Mouse (Mus musculus): ENCODE measurements around the gene Dyrk1b. TPM values are rescaled to one million over a fixed set of nuclear protein-coding genes. Genes with fewer than 3 reads are reported as not detected.

The Dyrk1b gene
- total and polyA plus RNA-seq, 3 experiments, result 0.26 to 0.51 (median 0.47) TPM

GRCm38 (mm10) chr7:28148263-28148662 is 31.0 kb upstream of the Dyrk1b start:
- Histone ChIP-seq H3K36me3 (replicated peaks in 1 of 2; ENCODE audit: control insufficient read depth in 1 of 2, insufficient read depth in 1 of 2, low read length in 1 of 2) (no peaks in the 10 kb centered on the region), H3K9me3 (replicated peaks; ENCODE audit: low read length) (peaks cover 19% of the 10 kb centered on the region), H3K27ac (ENCODE audit: insufficient read depth, low read depth) (no peak overlapping the region), H3K4me1 (ENCODE audit: control insufficient read depth in 1 of 2, insufficient read depth in 2 of 2) (no peaks in the 10 kb centered on the region), H3K79me2 (replicated peaks; ENCODE audit: control insufficient read depth, extremely low read depth, insufficient read depth, poor library complexity, severe bottlenecking) (no peaks in the 10 kb centered on the region), H3K4me2 (ENCODE audit: insufficient read depth, low read depth, poor library complexity, severe bottlenecking) (no peak overlapping the region), H3K27me3 (replicated peaks) (peaks cover 75% of the 10 kb centered on the region), H3K9ac (ENCODE audit: insufficient read depth, low read depth) (no peak overlapping the region), H3K4me3 (replicated peaks in 1 of 3; ENCODE audit: low read depth in 2 of 3, low read length in 2 of 3, poor library complexity in 1 of 3) (no peak overlapping the region)
- in situ Hi-C loops (cut with MboI; ENCODE audit: low pct_ligation_motif_present, low pct_unique_long_range_greater_than_20kb, low sequenced_read_pairs) (loop anchor here (10.0 kb wide), 1 partner anchor 67 kb away; no protein-coding TSS in a partner anchor), dilution Hi-C loops (cut with MboI; ENCODE audit: extremely low pct_ligation_motif_present, extremely low pct_unique_long_range_greater_than_20kb, low sequenced_read_pairs) (no loop called here)
- no peak for TF ChIP-seq ETS1 (conservative IDR thresholded peaks at IDR 0.05; ENCODE audit: low read depth, low read length)
- TF ChIP-seq USF2 (conservative IDR thresholded peaks at IDR 0.05; ENCODE audit: low read depth, low read length), result no peak
- TF ChIP-seq CTCF (conservative IDR thresholded peaks at IDR 0.05 in 1 of 2, IDR thresholded peaks at IDR 0.05 in 1 of 2; ENCODE audit: low read depth in 2 of 2, low read length in 2 of 2), result peak; percentile 87 to 88
- TF ChIP-seq ELF1 (IDR thresholded peaks at IDR 0.05; ENCODE audit: low read depth, low read length), result no peak
- TF ChIP-seq E2F4 (IDR thresholded peaks at IDR 0.05; ENCODE audit: insufficient replicate concordance, low read depth, low read length), result no peak
- TF ChIP-seq TBP (conservative IDR thresholded peaks at IDR 0.05; ENCODE audit: low read depth, low read length), result no peak
- TF ChIP-seq IRF4 (IDR thresholded peaks at IDR 0.05; ENCODE audit: low read depth, low read length), result no peak
- no peak for TF ChIP-seq MAX (IDR thresholded peaks at IDR 0.05; ENCODE audit: low read length)
- no peak for TF ChIP-seq BHLHE40 (IDR thresholded peaks at IDR 0.05; ENCODE audit: low read depth, low read length)
- TF ChIP-seq MAZ (IDR thresholded peaks at IDR 0.05; ENCODE audit: low read depth, low read length), result no peak
- peak; percentile 52 for TF ChIP-seq RAD21 (IDR thresholded peaks at IDR 0.05; ENCODE audit: low read depth, low read length)
- no peak for TF ChIP-seq POLR2AphosphoS2 (IDR thresholded peaks at IDR 0.05; ENCODE audit: low read depth, low read length)
- peak; percentile 84 for TF ChIP-seq SMC3 (IDR thresholded peaks at IDR 0.05; ENCODE audit: low read depth, low read length)
- 0 out of 2 replicates have a peak, but pooled peaks have one; percentile 11 for TF ChIP-seq MAFK (IDR thresholded peaks at IDR 0.05; ENCODE audit: insufficient replicate concordance, low read length)
- no peak for TF ChIP-seq SIN3A (IDR thresholded peaks at IDR 0.05; ENCODE audit: low read length)
- no peak for TF ChIP-seq ZKSCAN1 (IDR thresholded peaks at IDR 0.05; ENCODE audit: borderline replicate concordance, low read depth, low read length)
- no peak for TF ChIP-seq EP300 (IDR thresholded peaks at IDR 0.05; ENCODE audit: low read length)
- no peak for TF ChIP-seq JUND (conservative IDR thresholded peaks at IDR 0.05; ENCODE audit: low read depth, low read length)
- no peak for TF ChIP-seq TCF12 (IDR thresholded peaks at IDR 0.05; ENCODE audit: low read depth, low read length)
- TF ChIP-seq JUN (IDR thresholded peaks at IDR 0.05; ENCODE audit: insufficient read depth, low read depth, low read length), result no peak
- TF ChIP-seq ZC3H11A (IDR thresholded peaks at IDR 0.05; ENCODE audit: low read depth, low read length), result no peak; the same call in 1 of the 2 replicates
- no peak for TF ChIP-seq NRF1 (IDR thresholded peaks at IDR 0.05; ENCODE audit: low read depth, low read length)
- TF ChIP-seq POLR2A (IDR thresholded peaks at IDR 0.05; ENCODE audit: low read depth, low read length), result no peak
- no peak for TF ChIP-seq HCFC1 (IDR thresholded peaks at IDR 0.05; ENCODE audit: low read depth, low read length)
- TF ChIP-seq RCOR1 (conservative IDR thresholded peaks at IDR 0.05; ENCODE audit: low read depth, low read length), result no peak
- TF ChIP-seq UBTF (IDR thresholded peaks at IDR 0.05; ENCODE audit: low read depth, low read length), result no peak
- TF ChIP-seq ZMIZ1 (IDR thresholded peaks at IDR 0.05; ENCODE audit: low read depth, low read length), result no peak
- TF ChIP-seq MYC (IDR thresholded peaks at IDR 0.05; ENCODE audit: low read depth, low read length), result no peak
- peak; percentile 58 for DNase-seq (ENCODE audit: extremely low read depth)
